Mouse (Mus musculus): ENCODE data around the gene Dusp5.
"Not testable (repeated sequence)": the region's sequence is repeated elsewhere in the genome, so short reads cannot be mapped to it uniquely, and the experiment has no call there.

Gene Dusp5

GRCm38 (mm10) chr19:53576061-53576460, 47.2 kb downstream of the Dusp5 start:
- no peak for DNase-seq (ENCODE audit: low spot score)

- DNase-seq (ENCODE audit: low spot score) = no peak
These were observed 48.3 kb downstream of the Dusp5 start for GRCm38 (mm10) chr19:53577025-53577800.

- peak; percentile 74 for DNase-seq (ENCODE audit: low spot score)
These were observed 49.8 kb downstream of the Dusp5 start for GRCm38 (mm10) chr19:53578597-53579252.

- not testable (repeated sequence) for DNase-seq (ENCODE audit: low spot score)
These were observed 51.4 kb downstream of the Dusp5 start for GRCm38 (mm10) chr19:53580271-53580670.

- DNase-seq (ENCODE audit: low spot score) = not testable (repeated sequence)
These were observed 58.8 kb downstream of the Dusp5 start for GRCm38 (mm10) chr19:53587686-53588085.

- not testable (repeated sequence) for DNase-seq (ENCODE audit: low spot score)
These were observed 60.1 kb downstream of the Dusp5 start, which contains the start of gene Nutf2-ps1 for GRCm38 (mm10) chr19:53588968-53589367. Nutf2-ps1 (minus strand) TSS chr19:53589068.
